In the genomic region with DNA sequence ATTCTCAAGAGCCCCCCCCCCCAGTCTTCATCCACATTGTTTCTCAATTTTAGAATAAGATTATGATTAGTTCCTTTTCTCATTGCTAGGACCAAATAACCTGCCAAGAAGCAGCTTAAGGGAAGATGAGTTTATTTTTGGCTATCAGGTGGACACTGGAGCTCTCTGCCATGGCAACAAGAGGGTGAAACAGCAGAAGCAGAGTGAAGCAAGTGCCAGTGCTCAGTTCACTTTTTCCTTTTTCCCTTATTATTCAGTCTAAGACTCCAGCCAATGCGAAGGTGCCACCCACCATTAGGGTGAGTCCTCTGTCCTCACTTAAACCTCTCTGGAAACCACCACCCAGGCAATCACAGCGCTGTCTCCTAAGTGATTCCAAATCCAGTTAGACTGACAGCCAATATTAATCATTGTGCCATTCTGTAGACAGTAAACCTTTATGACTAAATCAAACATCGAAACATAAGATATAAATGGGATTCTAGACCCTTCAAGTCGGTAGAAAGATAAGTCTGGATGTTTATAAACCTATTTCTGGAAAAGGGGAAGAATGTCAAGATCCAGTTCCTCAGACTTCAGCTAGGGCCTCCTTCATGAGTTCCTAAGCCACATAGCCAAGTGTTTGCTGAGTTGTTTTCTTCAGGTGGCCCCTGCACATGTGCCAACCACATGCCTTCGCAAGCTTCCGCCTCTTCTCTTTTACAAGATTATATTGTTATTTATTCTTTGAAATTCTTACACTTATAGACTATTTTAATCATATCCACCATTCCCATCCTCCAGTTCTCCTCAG, we compare ENCODE assay signal across 19 mouse cellular contexts.
"Had no signal": no experiment of that assay in that cellular context is flagged by ENCODE, and none has a peak within 500 bp of the region (broad histone marks: within the 10 kb centered on the region; RNA-seq: fewer than 3 reads in every experiment).

No protein-coding gene starts in this region.

- H3K9ac ChIP-seq: intestine, embryonic 15.5 days; limb, embryonic 12.5 days; limb, embryonic 15.5 days; liver, embryonic 14.5 days; liver, postnatal 0 days; lung, embryonic 15.5 days; midbrain, embryonic 12.5 days had no signal

- ATAC-seq: intestine, embryonic 15.5 days; liver, postnatal 0 days; midbrain, embryonic 16.5 days had no signal

- H3K27me3 ChIP-seq: intestine, embryonic 15.5 days; limb, embryonic 12.5 days; limb, embryonic 15.5 days; lung, embryonic 15.5 days; midbrain, embryonic 12.5 days had no signal

- H3K27ac ChIP-seq: intestine, embryonic 15.5 days; limb, embryonic 12.5 days; limb, embryonic 15.5 days; liver, embryonic 14.5 days; lung, embryonic 15.5 days; midbrain, embryonic 12.5 days; stomach, postnatal 0 days had no signal

- DNase-seq: kidney, adult 11 months; kidney, adult 8-10 months; kidney, postnatal 14 days; kidney, postnatal 4 days; left cerebral cortex, postnatal 4 days; liver, postnatal 0 days; lung, postnatal 14 days; thymus, adult 2 months; thymus, postnatal 14 days; thymus, postnatal 4 days had no signal

- H3K9me3 ChIP-seq: intestine, embryonic 15.5 days; limb, embryonic 12.5 days; limb, embryonic 15.5 days; lung, embryonic 15.5 days; midbrain, embryonic 12.5 days had no signal

- H3K4me2 ChIP-seq: intestine, embryonic 15.5 days; limb, embryonic 12.5 days; limb, embryonic 15.5 days; liver, embryonic 11.5 days; lung, embryonic 15.5 days; midbrain, embryonic 12.5 days had no signal

- H3K36me3 ChIP-seq: intestine, embryonic 15.5 days; limb, embryonic 12.5 days; limb, embryonic 15.5 days; lung, embryonic 15.5 days; midbrain, embryonic 12.5 days had no signal

- H3K4me1 ChIP-seq: intestine, embryonic 15.5 days; limb, embryonic 12.5 days; limb, embryonic 15.5 days; lung, embryonic 15.5 days; midbrain, embryonic 12.5 days had no signal

- H3K4me3 ChIP-seq: intestine, embryonic 15.5 days; limb, embryonic 12.5 days; limb, embryonic 15.5 days; lung, embryonic 15.5 days; midbrain, embryonic 12.5 days had no signal
